Mouse (Mus musculus) heart, adult 10 weeks (tissue): Measurements from ENCODE around the gene Hat1. TPM values are rescaled to one million over a fixed set of nuclear protein-coding genes. Genes with fewer than 3 reads are reported as not detected.

ENCODE experiments used
- polyA plus RNA-seq: library from polyadenylated mRNA; stranded (reverse); fragments of 350-450 nt; fragmentation: Illumina TruSeq; extraction: RNeasy Lipid Tissue Mini Kit (QIAGEN cat#74804); gene quantifications from one replicate; pipeline ENCODE4 v1.2.3, GENCODE M21; 2014; ENCODE audit warnings: low read depth, low replicate concordance

The Hat1 gene
- 32.9 TPM for polyA plus RNA-seq

GRCm38 (mm10) chr2:71388951-71389763 lies at the start of gene Hat1:
Hat1 (plus strand) TSS chr2:71388958.

GRCm38 (mm10) chr2:71367125-71367880 lies 21.5 kb upstream of the Hat1 start, which contains the start of gene Slc25a12:
Slc25a12 (minus strand) TSS chr2:71367749.

GRCm38 (mm10) chr2:71453161-71453916 lies 64.6 kb downstream of the Hat1 start, which contains the start of gene Metap1d:
Metap1d (plus strand) TSS chr2:71453276.

Other genes starting within 250 kb of the Hat1 start
- gene Dync1i2, start 177.3 kb upstream of the Hat1 start, polyA plus RNA-seq = 60.1 TPM
- 150 TPM for gene Slc25a12, start 21.2 kb upstream of the Hat1 start, polyA plus RNA-seq
- gene Metap1d, start 64.3 kb downstream of the Hat1 start, polyA plus RNA-seq = 57.6 TPM
- 0.24 TPM for gene Dlx1, start 139.2 kb downstream of the Hat1 start, polyA plus RNA-seq
- not detected for gene Dlx2, start 157.8 kb downstream of the Hat1 start, polyA plus RNA-seq